ENCODE assay signal across 18 mouse cellular contexts in the genomic region with DNA sequence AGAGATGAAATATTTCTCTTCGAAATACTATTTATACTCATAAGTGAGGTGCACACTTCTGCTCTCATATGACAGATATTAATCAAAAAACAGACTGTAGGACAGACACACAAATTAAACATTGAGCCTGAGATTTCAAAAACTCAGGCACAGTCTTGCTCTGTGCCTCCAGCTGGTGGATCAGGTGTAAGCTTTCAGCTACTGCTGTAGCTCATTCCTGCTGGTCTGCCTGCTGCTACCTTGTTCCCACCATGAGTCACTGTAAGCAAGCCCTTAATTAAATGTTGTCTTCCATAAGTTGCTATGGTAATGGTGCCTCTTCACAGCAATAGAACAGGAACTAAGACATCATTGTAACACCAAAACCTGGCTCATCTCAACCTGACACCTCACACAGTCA.
DNase-seq lines count a peak whose midpoint lies in the region; TF ChIP-seq lines count a peak whose summit lies in the region.
"Had no signal": no experiment of that assay in that cellular context is flagged by ENCODE, and none has a peak within 500 bp of the region (broad histone marks: within the 10 kb centered on the region; RNA-seq: fewer than 3 reads in every experiment).

No protein-coding gene starts in this region.

- intact Hi-C loops in left cerebral cortex, postnatal 4 days (cut with DNase I) = no loop called here

- TF ChIP-seq CTCF in layer of hippocampus, adult 2 months (conservative IDR thresholded peaks at IDR 0.05) = no peak

- H3K27ac ChIP-seq in layer of hippocampus, adult 2 months = peak overlapping the region; percentile 83
- H3K27ac ChIP-seq: embryonic facial prominence, embryonic 13.5 days; heart, embryonic 10.5 days; midbrain, embryonic 13.5 days; neural tube, embryonic 13.5 days; stomach, embryonic 15.5 days had no signal

- peak; percentile 23 for DNase-seq in left cerebral cortex, adult 11 months (ENCODE audit: low spot score)
- no peak for DNase-seq in left cerebral cortex, postnatal 4 days
- peak; percentile 27 to 59 for DNase-seq in layer of hippocampus, adult 2 months (ENCODE audit: low spot score in 2 of 2)
- peak; percentile 15 to 29 for DNase-seq in layer of hippocampus, postnatal 36 days
- peak; percentile 55 for DNase-seq in right cerebral cortex, postnatal 25 days
- no peak for DNase-seq in B cell, adult 2 months
- DNase-seq in spleen, postnatal 14 days (ENCODE audit: low spot score in 2 of 2) = no peak
- no peak for DNase-seq in spleen, adult 12 weeks (ENCODE audit: low spot score)
- DNase-seq: adrenal gland, postnatal 10 days; kidney, adult 9 months; kidney, postnatal 25 days; liver; lung, postnatal 10 days had no signal

- no peak overlapping the region for H3K4me3 ChIP-seq in layer of hippocampus, adult 2 months
- H3K4me3 ChIP-seq: embryonic facial prominence, embryonic 13.5 days; heart, embryonic 10.5 days; midbrain, embryonic 13.5 days; neural tube, embryonic 13.5 days; stomach, embryonic 15.5 days had no signal

Comparison
In these comparisons a context has a peak if more than half of its experiments do, and no peak if none do; other contexts are left out.
1. DNase-seq: peak in left cerebral cortex, adult 11 months (single experiment), layer of hippocampus, adult 2 months (2 of 2), layer of hippocampus, postnatal 36 days (2 of 2) and right cerebral cortex, postnatal 25 days (single experiment); none in left cerebral cortex, postnatal 4 days (single experiment), B cell, adult 2 months (0 of 2), spleen, postnatal 14 days (0 of 2) and spleen, adult 12 weeks (single experiment).